Mouse (Mus musculus): ENCODE measurements at regions not wholly inside any gene's neighbourhood (a gene's known extent, or its start where the extent isn't known, plus 50 kb on each side); places are given as distances from the start of the nearest gene placed in this dataset.

GRCm38 (mm10) chr11:117036977-117037376, 78.0 kb upstream of the Sec14l1 start:
- no peak for DNase-seq (ENCODE audit: low spot score)

GRCm38 (mm10) chr11:117038282-117039106, 76.5 kb upstream of the Sec14l1 start:
- no peak for DNase-seq (ENCODE audit: low spot score)

GRCm38 (mm10) chr11:117040829-117041228, 74.1 kb upstream of the Sec14l1 start:
- DNase-seq (ENCODE audit: low spot score): no peak

GRCm38 (mm10) chr11:117042336-117042735, 72.6 kb upstream of the Sec14l1 start:
- no peak for DNase-seq (ENCODE audit: low spot score)

GRCm38 (mm10) chr11:117043524-117043923, 71.4 kb upstream of the Sec14l1 start:
- peak; percentile 38 for DNase-seq (ENCODE audit: low spot score)

- DNase-seq (ENCODE audit: low spot score): no peak
Observed at GRCm38 (mm10) chr11:117044731-117045130, 70.2 kb upstream of the Sec14l1 start.

- no peak for DNase-seq (ENCODE audit: low spot score)
Observed at GRCm38 (mm10) chr11:117046636-117047035, 68.3 kb upstream of the Sec14l1 start.

GRCm38 (mm10) chr11:117047172-117047950, 67.6 kb upstream of the Sec14l1 start:
- DNase-seq (ENCODE audit: low spot score): no peak

GRCm38 (mm10) chr11:117048911-117049310, 66.1 kb upstream of the Sec14l1 start:
- DNase-seq (ENCODE audit: low spot score): no peak

- no peak for DNase-seq (ENCODE audit: low spot score)
Observed at GRCm38 (mm10) chr11:117050788-117051187, 64.2 kb upstream of the Sec14l1 start.

GRCm38 (mm10) chr11:117056958-117057357, 58.0 kb upstream of the Sec14l1 start:
- DNase-seq (ENCODE audit: low spot score): no peak

GRCm38 (mm10) chr11:117057451-117057850, 57.5 kb upstream of the Sec14l1 start:
- no peak for DNase-seq (ENCODE audit: low spot score)

- no peak for DNase-seq (ENCODE audit: low spot score)
Observed at GRCm38 (mm10) chr11:117059120-117059519, 55.8 kb upstream of the Sec14l1 start.

GRCm38 (mm10) chr11:117059981-117060705, 54.8 kb upstream of the Sec14l1 start:
- no peak for DNase-seq (ENCODE audit: low spot score)

- DNase-seq (ENCODE audit: low spot score): no peak
Observed at GRCm38 (mm10) chr11:117060706-117061337, 54.1 kb upstream of the Sec14l1 start.

- no peak for DNase-seq (ENCODE audit: low spot score)
Observed at GRCm38 (mm10) chr11:117062772-117063499, 52.0 kb upstream of the Sec14l1 start.

Measured in spleen, adult 12 weeks (tissue).